Mouse (Mus musculus) liver, embryonic 14.5 days (tissue): ENCODE results near the gene Snx11. TPM values are rescaled to one million over a fixed set of nuclear protein-coding genes. Genes with fewer than 3 reads are reported as not detected.
"Not testable (repeated sequence)": the region's sequence is repeated elsewhere in the genome, so short reads cannot be mapped to it uniquely, and the experiment has no call there.

Experiments
- ATAC-seq: fragments of 200-750 bp; cut with Nextera tagmentation; 2 replicates; pipeline ENCODE4 v1.8.0; 2017; ENCODE audit warnings: moderate number of reproducible peaks, mild to moderate bottlenecking, moderate library complexity; ENCODE audit not compliant: insufficient read depth
- DNase-seq, 3 experiments: peaks; one replicate each; pipeline ENCODE4 v3.0.0-alpha.2; 2012 to 2013; ENCODE audit warnings: low read depth in 3 of 3, low spot score in 3 of 3
- H3K27ac ChIP-seq: fragments of 300-500 bp; sonication (generic); 2 replicates; pipeline ENCODE4 v1.5.1; 2014; ENCODE audit warnings: moderate library complexity, mild to moderate bottlenecking, control low read depth, inconsistent platforms
- H3K27me3 ChIP-seq: fragments of 300-500 bp; sonication (generic); 2 replicates; pipeline ENCODE4 v1.6.1; 2014; ENCODE audit warnings: mild to moderate bottlenecking, low read length, moderate library complexity; ENCODE audit not compliant: control insufficient read depth, insufficient read depth
- H3K36me3 ChIP-seq: fragments of 300-500 bp; sonication (generic); replicated peaks from 2 replicates; pipeline ENCODE4 v1.6.1; 2014; ENCODE audit warnings: low read depth; ENCODE audit not compliant: control insufficient read depth, insufficient read depth
- H3K4me1 ChIP-seq, 2 experiments: fragments of 200-500 bp in 1 of 2; fragments of 300-500 bp in 1 of 2; sonication (generic) in 1 of 2; replicated peaks; 2 replicates each; pipeline ENCODE4 v1.6.1; 2012 to 2014; ENCODE audit warnings: antibody characterized with exemption in 1 of 2, inconsistent platforms in 1 of 2, low read length in 1 of 2; ENCODE audit not compliant: control insufficient read depth in 2 of 2, insufficient read depth in 2 of 2
- H3K4me2 ChIP-seq: fragments of 300-500 bp; sonication (generic); 2 replicates; pipeline ENCODE4 v1.6.1; 2014; ENCODE audit warnings: low read depth, mild to moderate bottlenecking, control low read depth, moderate library complexity
- H3K4me3 ChIP-seq, 2 experiments: fragments of 200-500 bp in 1 of 2; fragments of 300-500 bp in 1 of 2; sonication (generic) in 1 of 2; 2 replicates each; pipeline ENCODE4 v1.5.1; 2012 to 2014; ENCODE audit warnings: low read depth in 2 of 2, low read length in 2 of 2, mild to moderate bottlenecking in 2 of 2, control low read depth in 1 of 2, inconsistent platforms in 1 of 2, moderate library complexity in 1 of 2; ENCODE audit not compliant: insufficient read depth in 1 of 2
- H3K9ac ChIP-seq: fragments of 300-500 bp; sonication (generic); replicated peaks from 2 replicates; pipeline ENCODE4 v1.6.1; 2014; ENCODE audit warnings: mild to moderate bottlenecking, control low read depth, moderate library complexity
- H3K9me3 ChIP-seq: fragments of 300-500 bp; sonication (generic); 2 replicates; pipeline ENCODE4 v1.6.1; 2016; ENCODE audit warnings: low read length, mixed read lengths; ENCODE audit not compliant: control insufficient read depth
- CTCF ChIP-seq: IDR thresholded peaks from 2 replicates; pipeline ENCODE4 v1.5.1; 2016; ENCODE audit warnings: antibody characterized with exemption, low read depth, control low read depth
- EP300 ChIP-seq: IDR thresholded peaks from 2 replicates; pipeline ENCODE4 v1.6.1; 2016; ENCODE audit warnings: antibody characterized with exemption, low read depth
- WGBS: fragments of 180-500 bp; shearing (Covaris S2); extraction: QIAGEN DNeasy Blood & Tissue Kit; methylation state at CpG from one replicate; pipeline ENCODE4 v1.1.7; 2014; ENCODE audit not compliant: insufficient replicate concordance; 5-methylcytosine and 5-hydroxymethylcytosine counted together
- polyA plus RNA-seq, 2 experiments: library from polyadenylated mRNA; depleted of rRNA in 1 of 2; stranded (reverse) in 1 of 2; unstranded in 1 of 2; fragments of >200 nt; fragmentation: Nextera tagmentation in 1 of 2; extraction: Ambion mirVana in 1 of 2; gene quantifications; 2 replicates each; pipeline versions ENCODE4 v1.2.1 to v1.2.3; 2012 to 2014

Snx11 gene
- polyA plus RNA-seq, 2 experiments, result 4.9 to 10.1 TPM

DNA sequence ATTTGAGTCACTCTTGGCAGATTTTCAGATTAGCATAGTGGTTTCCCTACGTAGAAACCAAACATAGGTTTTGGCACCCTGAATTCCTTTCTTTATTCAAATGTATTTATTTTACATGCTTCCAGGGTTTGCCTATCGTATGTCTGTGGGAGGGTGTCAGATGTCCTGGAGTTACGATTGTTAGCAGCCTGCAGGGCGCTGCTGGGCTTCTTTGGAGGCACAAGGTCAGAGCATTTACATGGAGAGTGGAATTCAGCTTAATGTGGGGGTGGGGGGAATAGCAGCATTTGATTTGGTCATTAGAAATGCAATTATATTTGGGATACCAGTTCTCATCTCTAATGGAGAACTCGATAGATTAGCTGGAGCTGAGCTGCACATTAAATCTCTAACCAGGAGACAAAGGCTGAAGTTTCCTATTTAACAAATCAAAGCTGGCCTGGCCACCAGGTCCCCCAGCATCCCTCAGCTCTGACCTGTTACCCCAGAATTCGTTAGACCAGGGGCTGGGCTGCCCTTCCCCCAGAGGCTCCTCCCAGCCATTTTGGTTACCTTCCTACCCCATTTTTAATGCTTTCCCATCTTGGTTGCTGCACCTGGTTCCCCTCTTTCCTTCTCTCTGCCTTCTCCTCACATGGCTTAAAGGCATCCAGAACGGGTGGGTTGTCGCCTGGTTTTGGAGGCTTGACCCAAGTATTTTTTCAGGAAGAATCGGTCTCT lies 9.5 kb upstream of the Snx11 start:
- ATAC-seq, result no peak
- DNase-seq, result no peak
- no peak overlapping the region for H3K27ac ChIP-seq
- H3K4me2 ChIP-seq, result no peak overlapping the region
- no peak overlapping the region for H3K9ac ChIP-seq
- no peak overlapping the region for H3K4me3 ChIP-seq
- TF ChIP-seq CTCF, result no peak
- TF ChIP-seq EP300, result no peak
- H3K4me1 ChIP-seq, result peaks cover 5 to 9% of the 10 kb centered on the region in 2 experiments
- H3K36me3 ChIP-seq, result peaks cover 3% of the 10 kb centered on the region; the same call in 1 of the 2 replicates
- WGBS, result 62% methylated on average over 9 of the region's 9 CpGs
- H3K27me3 ChIP-seq, result no peaks in the 10 kb centered on the region
- H3K9me3 ChIP-seq, result no peaks in the 10 kb centered on the region

DNA sequence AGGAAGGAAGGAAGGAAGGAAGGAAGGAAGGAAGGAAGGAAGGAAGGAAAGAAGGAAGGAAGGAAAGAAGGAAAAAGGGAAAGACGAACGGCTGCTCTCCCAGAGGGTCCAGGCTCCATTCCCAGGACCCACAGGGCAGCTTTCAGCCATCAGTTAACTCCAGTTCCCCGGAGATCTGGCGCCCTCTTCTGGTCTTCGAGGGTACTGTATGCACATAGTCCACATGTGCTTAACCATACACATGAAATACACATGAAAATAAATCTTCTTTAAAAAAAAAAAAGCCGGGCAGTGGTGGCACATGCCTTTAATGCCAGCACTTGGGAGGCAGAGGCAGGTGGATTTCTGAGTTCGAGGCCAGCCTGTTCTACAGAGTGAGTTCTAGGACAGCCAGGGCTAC lies 7.5 kb upstream of the Snx11 start:
- ATAC-seq, H3K4me3 ChIP-seq: not testable (repeated sequence)
- WGBS, result 9% methylated on average over 7 of the region's 7 CpGs

DNA sequence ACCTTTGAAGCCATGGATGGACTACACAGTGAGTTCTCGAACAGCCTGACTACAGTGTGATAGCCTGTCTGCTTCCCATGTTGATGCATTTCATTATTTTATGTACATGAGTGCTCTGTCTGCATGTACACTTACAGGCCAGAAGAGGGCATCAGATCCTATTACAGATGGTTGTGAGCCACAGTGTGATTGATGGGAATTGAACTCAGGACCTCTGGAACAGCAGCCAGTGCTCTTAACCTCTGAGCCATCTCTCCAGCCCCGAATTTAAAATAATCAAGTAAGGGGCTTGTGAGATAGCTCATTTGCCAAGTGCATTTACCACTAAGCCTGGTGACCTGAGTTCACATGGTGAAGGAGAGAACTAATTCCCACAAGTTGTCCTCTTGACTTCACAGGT lies 4.1 kb upstream of the Snx11 start:
- no peak overlapping the region for H3K9ac ChIP-seq
- ATAC-seq (no peak), DNase-seq (no peak)
- no peaks in the 10 kb centered on the region for H3K27me3 ChIP-seq
- 32% methylated on average over 2 of the region's 2 CpGs for WGBS
- no peaks in the 10 kb centered on the region for H3K36me3 ChIP-seq
- H3K4me3 ChIP-seq, result no peak overlapping the region
- H3K4me1 ChIP-seq, result peaks cover 3 to 7% of the 10 kb centered on the region in 2 experiments
- H3K4me2 ChIP-seq, result no peak overlapping the region
- no peak overlapping the region for H3K27ac ChIP-seq
- TF ChIP-seq EP300 (no peak), CTCF (peak; percentile 67)
- no peaks in the 10 kb centered on the region for H3K9me3 ChIP-seq

More for the DNA sequence above, 7.5 kb upstream of the Snx11 start:
- H3K36me3 ChIP-seq, H3K4me1 ChIP-seq, H3K4me2 ChIP-seq, H3K9ac ChIP-seq, H3K9me3 ChIP-seq, H3K27ac ChIP-seq, H3K27me3 ChIP-seq: not testable (repeated sequence)
- DNase-seq, result peak; percentile 53 to 60 (median 59)
- TF ChIP-seq CTCF, result peak; percentile 88

GRCm38 (mm10) chr11:96780306-96780705 lies 2.9 kb upstream of the Snx11 start:
- peaks cover 3 to 10% of the 10 kb centered on the region in 2 experiments for H3K4me1 ChIP-seq
- no peaks in the 10 kb centered on the region for H3K36me3 ChIP-seq
- no peak overlapping the region for H3K4me2 ChIP-seq
- 72% methylated on average over 5 of the region's 5 CpGs for WGBS
- ATAC-seq (no peak), DNase-seq (no peak)
- no peaks in the 10 kb centered on the region for H3K27me3 ChIP-seq
- H3K9ac ChIP-seq, result no peak overlapping the region
- H3K27ac ChIP-seq, result no peak overlapping the region
- no peak for TF ChIP-seq CTCF
- no peak for TF ChIP-seq EP300
- no peaks in the 10 kb centered on the region for H3K9me3 ChIP-seq
- H3K4me3 ChIP-seq, result no peak overlapping the region

DNA sequence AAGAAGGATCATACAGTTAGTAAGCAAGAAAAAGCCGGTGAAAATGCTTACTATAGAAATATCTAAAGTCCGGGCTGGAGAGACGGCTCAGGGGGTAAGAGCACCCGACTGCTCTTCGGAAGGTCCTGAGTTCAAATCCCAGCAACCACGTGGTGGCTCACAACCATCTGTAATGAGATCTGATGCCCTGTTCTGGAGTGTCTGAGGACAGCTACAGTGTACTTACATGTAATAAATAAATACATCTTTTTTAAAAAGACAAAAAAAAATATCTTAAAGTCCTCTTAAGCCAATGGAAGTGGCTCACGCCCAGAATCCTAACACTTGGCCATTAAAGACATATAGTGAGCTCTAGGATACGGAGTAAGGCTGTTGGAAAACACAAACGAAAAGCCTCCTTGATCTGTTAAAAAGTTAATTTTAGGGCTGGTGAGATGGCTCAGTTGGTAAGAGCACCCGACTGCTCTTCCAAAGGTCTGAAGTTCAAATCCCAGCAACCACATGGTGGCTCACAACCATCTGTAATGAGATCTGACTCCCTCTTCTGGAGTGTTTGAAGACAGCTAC lies 785 bp upstream of the Snx11 start:
- WGBS, result 54% methylated on average over 10 of the region's 10 CpGs
- H3K9me3 ChIP-seq, H3K27me3 ChIP-seq, H3K4me1 ChIP-seq, ATAC-seq, H3K36me3 ChIP-seq, DNase-seq: not testable (repeated sequence)
- peak overlapping the region; percentile 88 for H3K4me2 ChIP-seq
- peak overlapping the region; percentile 80 to 98 for H3K4me3 ChIP-seq
- peak overlapping the region; percentile 81 for H3K27ac ChIP-seq
- peak overlapping the region; percentile 74 for H3K9ac ChIP-seq
